Mouse (Mus musculus): Measurements from ENCODE around the gene Rbbp7. TPM values are rescaled to one million over a fixed set of nuclear protein-coding genes. Genes with fewer than 3 reads are reported as not detected.

Gene Rbbp7
- polyA plus RNA-seq (2016; fragmentation: Nextera tagmentation; extraction: Ambion mirVana): 414 and 415 TPM in 2 replicates

DNA sequence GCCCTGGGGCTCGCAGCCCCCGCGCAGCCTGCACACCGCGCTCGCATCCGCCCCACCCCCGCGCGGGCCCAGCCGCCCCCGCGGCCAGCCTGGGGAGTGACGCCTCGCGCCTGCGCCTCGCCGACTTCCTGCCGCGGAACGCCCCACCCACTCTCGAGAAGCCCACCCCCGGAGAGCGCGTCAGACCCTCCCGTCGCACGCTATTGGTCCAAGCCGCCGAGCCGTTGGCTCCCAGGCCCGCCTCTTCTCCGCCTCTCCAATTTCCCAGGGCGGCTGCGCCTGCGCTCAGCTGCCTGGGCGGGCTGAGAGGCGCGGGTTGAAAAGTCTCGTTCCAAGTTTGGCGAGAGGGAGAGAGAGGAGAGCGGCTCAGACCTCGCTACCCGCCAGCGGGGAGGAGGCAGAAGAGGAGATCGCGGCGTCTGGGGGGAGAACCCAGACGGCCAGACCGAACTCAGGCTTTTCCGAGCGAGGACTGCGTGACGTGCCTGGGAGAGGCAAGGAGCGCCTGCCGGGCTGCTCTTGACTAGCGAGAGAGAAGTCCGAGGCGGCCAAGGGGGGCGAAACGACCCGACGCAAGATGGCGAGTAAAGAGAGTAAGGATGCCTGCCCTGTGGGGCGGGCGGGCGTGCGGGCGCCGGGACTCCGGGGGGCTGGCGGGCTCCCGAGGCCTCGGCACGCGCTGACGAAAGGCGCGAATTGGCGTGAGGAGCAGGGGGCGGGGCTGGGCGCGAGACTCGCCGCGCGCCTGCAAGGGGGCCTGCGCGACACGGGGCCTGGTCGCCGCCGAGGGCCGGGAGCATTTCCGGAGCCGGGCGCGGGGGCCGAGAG lies at the start of gene Rbbp7:
Rbbp7 (plus strand) TSS at position 288 of the 828 bp plus-strand sequence.
- peak within 1 kb of the TSS; percentile 75 for H3K4me3 ChIP-seq
- peaks cover 14% of the 10 kb centered on the region for H3K27me3 ChIP-seq (replicated peaks; ENCODE audit: low read depth, poor library complexity, severe bottlenecking)
- peak within 1 kb of the TSS; percentile 95 for H3K27ac ChIP-seq (replicated peaks)
- peaks cover 10% of the 10 kb centered on the region; the same call in 1 of the 2 replicates for H3K9me3 ChIP-seq
- peaks cover 9% of the 10 kb centered on the region for H3K4me1 ChIP-seq
- DNase-seq (ENCODE audit: low spot score): peak; percentile 94
- H3K36me3 ChIP-seq (replicated peaks): peaks cover 20% of the 10 kb centered on the region
- 18% methylated on average over 100 of the region's 100 CpGs for WGBS

DNA sequence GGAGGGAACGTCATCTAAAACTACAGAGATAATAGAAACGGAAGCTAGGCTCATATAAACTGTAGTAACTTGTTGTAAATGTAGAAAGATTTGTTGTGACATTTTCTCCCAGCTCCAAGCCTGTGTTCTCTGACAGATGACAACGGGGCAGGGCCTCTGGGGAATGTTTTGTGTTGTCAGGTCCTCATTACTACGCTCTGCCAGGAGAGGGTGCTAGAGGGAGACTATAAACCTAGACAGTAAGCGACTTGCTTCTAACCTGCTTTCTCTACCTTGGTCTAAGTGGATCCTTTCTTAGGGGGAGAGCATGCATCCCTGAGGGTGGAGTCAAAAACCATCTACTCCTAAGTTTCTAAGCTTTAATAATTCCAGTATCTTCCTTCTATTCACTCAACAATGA lies 42.4 kb upstream of the Rbbp7 start:
- Histone ChIP-seq H3K4me3 (no peak overlapping the region), H3K36me3 (replicated peaks) (no peaks in the 10 kb centered on the region), H3K4me1 (no peaks in the 10 kb centered on the region), H3K27ac (replicated peaks) (no peak overlapping the region), H3K27me3 (replicated peaks; ENCODE audit: low read depth, poor library complexity, severe bottlenecking) (no peaks in the 10 kb centered on the region; the same call in 1 of the 2 replicates), H3K9me3 (no peaks in the 10 kb centered on the region)
- 30% methylated on average over 5 of the region's 5 CpGs for WGBS
- DNase-seq (ENCODE audit: low spot score): peak; percentile 52

DNA sequence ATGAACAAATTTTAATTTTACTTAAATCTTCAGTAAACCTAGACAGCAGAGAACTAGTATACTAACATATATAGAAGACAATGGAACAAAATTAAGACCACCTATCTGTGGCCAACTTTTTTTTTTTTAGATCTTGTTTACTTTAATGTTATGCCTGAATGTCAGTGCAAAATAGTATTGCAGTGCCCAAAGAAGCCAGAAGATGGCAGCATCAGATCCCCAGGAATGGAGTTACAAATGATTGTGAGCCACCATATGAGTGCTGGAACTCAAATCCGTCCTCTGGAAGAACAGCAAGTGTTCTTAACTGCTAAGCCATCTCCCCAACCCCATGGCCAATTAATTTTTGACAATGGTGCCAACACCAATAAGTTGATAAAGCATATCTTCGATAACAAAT lies 40.6 kb upstream of the Rbbp7 start:
- peak; percentile 23 for DNase-seq (ENCODE audit: low spot score)

GRCm38 (mm10) chrX:162727367-162727777 lies 32.8 kb upstream of the Rbbp7 start:
- H3K4me3 ChIP-seq: peak overlapping the region; percentile 16; the same call in 1 of the 2 replicates
- 22% methylated on average over 13 of the region's 13 CpGs for WGBS
- peak overlapping the region; percentile 26 for H3K27ac ChIP-seq (replicated peaks)
- H3K36me3 ChIP-seq (replicated peaks): no peaks in the 10 kb centered on the region
- H3K4me1 ChIP-seq: peaks cover 13% of the 10 kb centered on the region
- peak; percentile 56 for DNase-seq (ENCODE audit: low spot score)
- peaks cover 14% of the 10 kb centered on the region for H3K27me3 ChIP-seq (replicated peaks; ENCODE audit: low read depth, poor library complexity, severe bottlenecking)
- no peaks in the 10 kb centered on the region for H3K9me3 ChIP-seq

More for the DNA sequence above, 40.6 kb upstream of the Rbbp7 start:
- H3K9me3 ChIP-seq: no peaks in the 10 kb centered on the region
- no peaks in the 10 kb centered on the region for H3K27me3 ChIP-seq (replicated peaks; ENCODE audit: low read depth, poor library complexity, severe bottlenecking)
- H3K4me1 ChIP-seq: no peaks in the 10 kb centered on the region
- no peaks in the 10 kb centered on the region for H3K36me3 ChIP-seq (replicated peaks)
- H3K4me3 ChIP-seq: no peak overlapping the region
- no peak overlapping the region for H3K27ac ChIP-seq (replicated peaks)
- WGBS: 38% methylated on average over 2 of the region's 2 CpGs

DNA sequence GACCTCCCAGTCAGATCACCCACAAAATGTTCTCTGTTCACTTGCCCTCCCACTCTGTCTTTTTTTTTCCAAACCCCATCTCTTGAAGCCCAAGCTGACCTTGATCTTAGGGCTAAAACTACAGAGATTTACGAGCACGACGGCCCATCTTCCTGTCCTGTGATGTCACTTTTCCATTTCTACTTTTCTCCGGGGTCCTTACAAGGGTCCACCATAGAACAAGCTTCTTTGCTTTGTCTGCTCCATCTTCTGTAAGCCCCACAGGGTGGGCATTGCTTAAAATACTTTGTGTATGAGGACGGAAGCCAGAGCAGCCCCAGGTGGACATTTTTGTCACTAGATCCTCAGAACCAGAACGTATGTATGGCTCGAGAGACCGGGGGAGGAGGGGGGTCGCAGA lies 32.4 kb upstream of the Rbbp7 start:
- DNase-seq (ENCODE audit: low spot score): peak; percentile 9
- no peaks in the 10 kb centered on the region for H3K9me3 ChIP-seq
- H3K4me3 ChIP-seq: no peak overlapping the region
- H3K36me3 ChIP-seq (replicated peaks): no peaks in the 10 kb centered on the region
- H3K4me1 ChIP-seq: peaks cover 13% of the 10 kb centered on the region
- H3K27me3 ChIP-seq (replicated peaks; ENCODE audit: low read depth, poor library complexity, severe bottlenecking): peaks cover 14% of the 10 kb centered on the region
- WGBS: 35% methylated on average over 9 of the region's 9 CpGs
- H3K27ac ChIP-seq (replicated peaks): peak overlapping the region; percentile 26

GRCm38 (mm10) chrX:162728228-162728627 lies 32.0 kb upstream of the Rbbp7 start:
- 33% methylated on average over 7 of the region's 7 CpGs for WGBS
- H3K27ac ChIP-seq (replicated peaks): peak overlapping the region; percentile 26
- no peaks in the 10 kb centered on the region for H3K9me3 ChIP-seq
- H3K4me3 ChIP-seq: no peak overlapping the region
- peak; percentile 14 for DNase-seq (ENCODE audit: low spot score)
- no peaks in the 10 kb centered on the region for H3K36me3 ChIP-seq (replicated peaks)
- H3K27me3 ChIP-seq (replicated peaks; ENCODE audit: low read depth, poor library complexity, severe bottlenecking): peaks cover 14% of the 10 kb centered on the region
- peaks cover 13% of the 10 kb centered on the region for H3K4me1 ChIP-seq

DNA sequence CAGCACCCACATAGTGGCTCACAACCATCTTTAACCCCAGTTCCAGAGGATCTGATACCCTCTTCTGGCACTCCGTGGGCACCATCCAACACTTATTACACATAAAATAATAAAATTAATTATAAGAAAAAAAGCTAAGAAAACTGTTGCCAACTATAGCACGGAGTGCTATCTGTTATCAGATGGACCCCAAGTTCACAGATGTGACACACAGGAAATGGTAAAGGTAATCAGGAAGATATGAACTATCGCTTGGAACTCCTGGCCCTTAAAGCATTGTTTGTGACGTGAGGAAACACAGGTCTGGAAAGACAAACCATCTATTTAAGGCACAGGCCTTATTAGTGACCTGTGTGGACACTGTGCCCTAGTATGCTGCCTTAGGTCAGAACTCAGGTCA lies 30.2 kb upstream of the Rbbp7 start:
- WGBS: 88% methylated on average over 4 of the region's 4 CpGs
- Histone ChIP-seq H3K9me3 (no peaks in the 10 kb centered on the region), H3K36me3 (replicated peaks) (no peaks in the 10 kb centered on the region), H3K4me3 (no peak overlapping the region), H3K4me1 (peaks cover 13% of the 10 kb centered on the region), H3K27me3 (replicated peaks; ENCODE audit: low read depth, poor library complexity, severe bottlenecking) (peaks cover 14% of the 10 kb centered on the region), H3K27ac (replicated peaks) (no peak overlapping the region)
- no peak for DNase-seq (ENCODE audit: low spot score)

GRCm38 (mm10) chrX:162734997-162735929 lies 24.9 kb upstream of the Rbbp7 start:
- peak; percentile 75 for DNase-seq (ENCODE audit: low spot score)
- H3K4me3 ChIP-seq: peak overlapping the region; percentile 56
- peaks cover 5% of the 10 kb centered on the region; the same call in 1 of the 2 replicates for H3K27me3 ChIP-seq (replicated peaks; ENCODE audit: low read depth, poor library complexity, severe bottlenecking)
- WGBS: 23% methylated on average over 25 of the region's 25 CpGs
- no peaks in the 10 kb centered on the region for H3K9me3 ChIP-seq
- H3K36me3 ChIP-seq (replicated peaks): no peaks in the 10 kb centered on the region
- peak overlapping the region; percentile 87 for H3K27ac ChIP-seq (replicated peaks)
- peaks cover 7% of the 10 kb centered on the region for H3K4me1 ChIP-seq

DNA sequence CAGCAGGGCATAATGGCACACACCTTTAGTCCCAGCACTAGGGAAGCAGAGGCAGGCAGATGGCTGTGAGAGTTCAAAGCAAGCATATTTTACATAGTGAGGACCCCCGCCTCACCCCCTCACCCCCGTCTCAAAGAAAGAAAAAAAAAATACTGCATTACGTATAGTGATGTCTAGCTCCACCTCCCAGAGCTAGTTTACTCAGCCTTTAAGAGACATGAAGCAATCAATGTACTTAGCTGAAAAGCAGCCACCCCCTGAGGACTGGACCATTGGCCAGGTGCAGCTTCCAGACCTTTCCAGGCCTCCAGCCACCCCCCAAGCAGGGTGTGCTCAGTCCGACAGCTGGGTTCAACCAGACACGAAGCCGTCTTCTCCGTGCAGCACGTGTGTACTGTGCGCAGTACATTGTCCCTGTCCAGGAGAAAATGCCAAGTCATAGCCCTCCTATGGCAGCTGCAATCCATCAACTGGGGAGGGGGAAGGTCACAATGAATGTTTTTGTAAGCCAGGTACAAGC lies 24.0 kb upstream of the Rbbp7 start:
- 49% methylated on average over 9 of the region's 9 CpGs for WGBS

DNA sequence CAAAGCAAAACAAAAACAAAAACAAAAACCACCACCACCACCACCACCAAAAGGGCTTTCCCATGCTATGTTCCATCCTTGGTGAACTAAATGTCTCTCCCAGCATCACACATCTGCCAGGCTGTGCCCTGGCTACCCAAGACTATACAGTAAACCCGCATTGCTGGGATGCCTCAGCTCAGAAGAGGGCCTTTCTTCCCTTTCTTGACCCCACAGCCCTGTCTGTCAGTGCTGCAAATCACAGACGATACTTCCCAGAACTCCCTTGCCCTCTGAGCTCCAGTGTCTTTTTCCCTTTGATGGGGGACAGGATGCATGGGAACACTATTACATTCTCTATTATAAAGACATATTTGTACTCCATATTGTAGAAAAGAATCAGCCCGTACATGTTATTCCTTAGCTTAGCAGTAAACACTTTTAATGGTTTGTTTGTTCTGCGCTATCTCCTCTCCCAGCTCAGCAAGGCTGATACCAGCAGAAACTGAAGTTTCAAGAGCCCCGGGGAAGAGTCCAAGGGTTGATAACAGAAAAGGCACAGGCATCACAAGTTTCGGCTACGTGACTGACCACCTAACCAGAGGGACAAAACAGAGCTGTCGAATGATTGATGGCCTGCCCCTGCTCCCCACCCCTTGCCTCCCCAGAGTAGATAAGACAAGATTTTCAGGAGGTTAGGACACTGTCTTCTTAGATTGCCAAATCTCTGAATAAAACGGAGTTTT lies 11.3 kb upstream of the Rbbp7 start:
- no peaks in the 10 kb centered on the region for H3K36me3 ChIP-seq (replicated peaks)
- peaks cover 60% of the 10 kb centered on the region for H3K27me3 ChIP-seq (replicated peaks; ENCODE audit: low read depth, poor library complexity, severe bottlenecking)
- H3K4me1 ChIP-seq: peaks cover 8% of the 10 kb centered on the region
- WGBS: 53% methylated on average over 9 of the region's 9 CpGs
- no peaks in the 10 kb centered on the region for H3K9me3 ChIP-seq
- H3K27ac ChIP-seq (replicated peaks): no peak overlapping the region
- DNase-seq (ENCODE audit: low spot score): no peak
- H3K4me3 ChIP-seq: no peak overlapping the region

More for the DNA sequence above, 24.0 kb upstream of the Rbbp7 start:
- Histone ChIP-seq H3K9me3 (no peaks in the 10 kb centered on the region), H3K4me3 (peak overlapping the region; percentile 56), H3K4me1 (peaks cover 7% of the 10 kb centered on the region), H3K27ac (replicated peaks) (peak overlapping the region; percentile 87), H3K36me3 (replicated peaks) (no peaks in the 10 kb centered on the region), H3K27me3 (replicated peaks; ENCODE audit: low read depth, poor library complexity, severe bottlenecking) (peaks cover 5% of the 10 kb centered on the region; the same call in 1 of the 2 replicates)
- DNase-seq (ENCODE audit: low spot score): peak; percentile 48

- H3K4me3 ChIP-seq: no peak overlapping the region
- no peak for DNase-seq (ENCODE audit: low spot score)
- peaks cover 8% of the 10 kb centered on the region for H3K4me1 ChIP-seq
- 90% methylated on average over 2 of the region's 2 CpGs for WGBS
- H3K27ac ChIP-seq (replicated peaks): no peak overlapping the region
- H3K36me3 ChIP-seq (replicated peaks): no peaks in the 10 kb centered on the region
- H3K9me3 ChIP-seq: no peaks in the 10 kb centered on the region
- peaks cover 50% of the 10 kb centered on the region for H3K27me3 ChIP-seq (replicated peaks; ENCODE audit: low read depth, poor library complexity, severe bottlenecking)
These were observed 7.8 kb upstream of the Rbbp7 start for GRCm38 (mm10) chrX:162752418-162752817.

All from embryonic facial prominence, embryonic 10.5 days (tissue).